21 mouse cellular contexts compared by ENCODE assay signal in genomic region chr12:111499617-111500016, GRCm38 (mm10). TPM values are rescaled to one million over a fixed set of nuclear protein-coding genes. Genes with fewer than 3 reads are reported as not detected.
DNase-seq lines count a peak whose midpoint lies in the region; ATAC-seq and TF ChIP-seq lines count a peak whose summit lies in the region.
"Had no signal": no experiment of that assay in that cellular context is flagged by ENCODE, and none has a peak within 500 bp of the region (broad histone marks: within the 10 kb centered on the region; RNA-seq: fewer than 3 reads in every experiment).

No protein-coding gene starts in this region.

- H3K9ac ChIP-seq in forebrain, embryonic 12.5 days: no peak overlapping the region
- no peak overlapping the region for H3K9ac ChIP-seq in hindbrain, postnatal 0 days (replicated peaks; ENCODE audit: low read length)
- H3K9ac ChIP-seq: forebrain, embryonic 15.5 days; heart, embryonic 13.5 days; limb, embryonic 12.5 days; liver, embryonic 14.5 days; lung, embryonic 15.5 days; midbrain, embryonic 12.5 days had no signal

- peaks cover 8% of the 10 kb centered on the region for H3K27me3 ChIP-seq in forebrain, embryonic 10.5 days (ENCODE audit: poor library complexity, severe bottlenecking)
- peaks cover 8% of the 10 kb centered on the region; the same call in 1 of the 2 replicates for H3K27me3 ChIP-seq in forebrain, embryonic 12.5 days
- no peaks in the 10 kb centered on the region for H3K27me3 ChIP-seq in hindbrain, postnatal 0 days (ENCODE audit: insufficient read depth, low read length)
- H3K27me3 ChIP-seq: forebrain, embryonic 15.5 days; lung, embryonic 15.5 days had no signal

- peaks cover 36% of the 10 kb centered on the region for H3K4me1 ChIP-seq in forebrain, embryonic 10.5 days
- peaks cover 25% of the 10 kb centered on the region for H3K4me1 ChIP-seq in forebrain, embryonic 12.5 days
- no peaks in the 10 kb centered on the region for H3K4me1 ChIP-seq in hindbrain, postnatal 0 days (ENCODE audit: insufficient read depth, low read length)
- H3K4me1 ChIP-seq: lung, embryonic 15.5 days had no signal

- peak; percentile 23; the same call in 1 of the 2 replicates for TF ChIP-seq CTCF in hindbrain, postnatal 0 days (IDR thresholded peaks at IDR 0.05; ENCODE audit: low read depth)

- H3K4me3 ChIP-seq in forebrain, embryonic 10.5 days: no peak overlapping the region
- no peak overlapping the region for H3K4me3 ChIP-seq in forebrain, embryonic 12.5 days (replicated peaks)
- no peak overlapping the region for H3K4me3 ChIP-seq in hindbrain, postnatal 0 days (ENCODE audit: low read length)
- H3K4me3 ChIP-seq: forebrain, embryonic 15.5 days; heart, embryonic 13.5 days; limb, embryonic 12.5 days; lung, embryonic 15.5 days; midbrain, embryonic 12.5 days had no signal

- ATAC-seq in forebrain, embryonic 12.5 days (ENCODE audit: low FRiP score): no peak
- ATAC-seq in hindbrain, postnatal 0 days: peak; percentile 67; the same call in 1 of the 2 replicates
- ATAC-seq: forebrain, embryonic 15.5 days had no signal

- no peaks in the 10 kb centered on the region for H3K36me3 ChIP-seq in forebrain, embryonic 10.5 days (replicated peaks)
- H3K36me3 ChIP-seq in forebrain, embryonic 12.5 days (replicated peaks): no peaks in the 10 kb centered on the region
- H3K36me3 ChIP-seq in hindbrain, postnatal 0 days (ENCODE audit: insufficient read depth, low read length): no peaks in the 10 kb centered on the region
- H3K36me3 ChIP-seq: forebrain, embryonic 15.5 days; G1E; heart, embryonic 13.5 days; limb, embryonic 12.5 days; lung, embryonic 15.5 days; midbrain, embryonic 12.5 days had no signal

- no peak overlapping the region for H3K4me2 ChIP-seq in forebrain, embryonic 12.5 days
- no peak overlapping the region for H3K4me2 ChIP-seq in hindbrain, postnatal 0 days (ENCODE audit: low read depth, low read length)
- H3K4me2 ChIP-seq: forebrain, embryonic 15.5 days; heart, embryonic 13.5 days; limb, embryonic 12.5 days; lung, embryonic 15.5 days had no signal

- H3K9me3 ChIP-seq in forebrain, embryonic 10.5 days: 0 out of 2 replicates have a peak, but pooled peaks cover 4% of the 10 kb centered on the region
- 0 out of 2 replicates have a peak, but pooled peaks cover 3% of the 10 kb centered on the region for H3K9me3 ChIP-seq in forebrain, embryonic 12.5 days
- no peaks in the 10 kb centered on the region for H3K9me3 ChIP-seq in hindbrain, postnatal 0 days (ENCODE audit: low read length)
- H3K9me3 ChIP-seq: forebrain, embryonic 15.5 days; heart, embryonic 13.5 days; limb, embryonic 12.5 days; lung, embryonic 15.5 days; midbrain, embryonic 12.5 days had no signal

- intact Hi-C loops in left cerebral cortex, postnatal 4 days (cut with DNase I): no loop called here

- peak overlapping the region; percentile 86; the same call in 1 of the 2 replicates for H3K27ac ChIP-seq in forebrain, embryonic 10.5 days
- no peak overlapping the region for H3K27ac ChIP-seq in forebrain, embryonic 12.5 days
- peak overlapping the region; percentile 69; the same call in 1 of the 2 replicates for H3K27ac ChIP-seq in hindbrain, postnatal 0 days
- H3K27ac ChIP-seq: forebrain, embryonic 15.5 days; heart, embryonic 13.5 days; limb, embryonic 12.5 days; liver, embryonic 14.5 days; lung, embryonic 15.5 days; macrophage had no signal

- no peak for DNase-seq in forebrain, embryonic 10.5 days (ENCODE audit: extremely low spot score, low spot score)
- peak; percentile 33 for DNase-seq in left cerebral cortex, postnatal 4 days
- no peak for DNase-seq in left cerebral cortex, adult 8-10 months (ENCODE audit: low spot score in 2 of 2)
- DNase-seq in ZHBTc4 (ENCODE audit: low read depth, low spot score): peak; percentile 35
- DNase-seq in hindbrain, postnatal 0 days (ENCODE audit: low spot score): peak; percentile 65
- no peak for DNase-seq in Muller cell, postnatal 12 days (ENCODE audit: inconsistent ontology term)
- no peak for DNase-seq in frontal cortex, postnatal 14 days (ENCODE audit: low spot score in 2 of 2)
- DNase-seq: adrenal gland, postnatal 25 days; cerebellum, adult 2 months; cerebellum, postnatal 36 days; kidney, adult 8-10 months; kidney, postnatal 14 days had no signal

- WGBS in forebrain, embryonic 10.5 days: 59% methylated on average over 5 of the region's 5 CpGs
- whole genome bisulfite sequencing in forebrain, embryonic 12.5 days: 56% methylated on average over 5 of the region's 5 CpGs
- WGBS in hindbrain, postnatal 0 days: 35% methylated on average over 5 of the region's 5 CpGs

RNA-seq across cellular contexts. Expression of gene Gm266, which starts 14.0 kb away (rescaled TPM):
- 7.1 and 9.8 TPM in 2 replicates for polyA plus RNA-seq in forebrain, embryonic 10.5 days (2016; fragmentation: Nextera tagmentation; extraction: Ambion mirVana)
- 2.5 and 3.5 TPM in 2 replicates for polyA plus RNA-seq in forebrain, embryonic 12.5 days (2016; fragmentation: Nextera tagmentation; extraction: Ambion mirVana)
- total RNA-seq in left cerebral cortex, postnatal 4 days (2021): 1 to 10 TPM; 2.2 to 2.8 TPM
- total RNA-seq in left cerebral cortex, adult 8-10 months (2022): 1 to 10 TPM; 3.0 to 5.1 (median 3.8) TPM
- 11.5 and 22.1 TPM in 2 replicates for total RNA-seq in hindbrain, postnatal 0 days (2014; rRNA removed)
- 11.8 TPM in 2 replicates for polyA plus RNA-seq in hindbrain, postnatal 0 days (2015; fragmentation: Nextera tagmentation; extraction: Ambion mirVana)
- total RNA-seq: adrenal gland, postnatal 25 days had no signal
- polyA plus RNA-seq: G1E, macrophage had no signal

RNA-seq across cellular contexts. Expression of gene Eif5, which starts 38.2 kb away (rescaled TPM):
- 740 and 785 TPM in 2 replicates for polyA plus RNA-seq in forebrain, embryonic 10.5 days (2016; fragmentation: Nextera tagmentation; extraction: Ambion mirVana)
- polyA plus RNA-seq in forebrain, embryonic 12.5 days (2016; fragmentation: Nextera tagmentation; extraction: Ambion mirVana): 734 and 738 TPM in 2 replicates
- total RNA-seq in left cerebral cortex, postnatal 4 days (2021): 100 to 1,000 TPM; 270 to 278 TPM
- 100 to 1,000 TPM; 244 to 339 (median 284) TPM for total RNA-seq in left cerebral cortex, adult 8-10 months (2022)
- total RNA-seq in hindbrain, postnatal 0 days (2014; rRNA removed): 197 and 343 TPM in 2 replicates
- polyA plus RNA-seq in hindbrain, postnatal 0 days (2015; fragmentation: Nextera tagmentation; extraction: Ambion mirVana): 576 and 621 TPM in 2 replicates

RNA-seq across cellular contexts. Expression of gene Tnfaip2, which starts 57.3 kb away (rescaled TPM):
- polyA plus RNA-seq in forebrain, embryonic 10.5 days (2016; fragmentation: Nextera tagmentation; extraction: Ambion mirVana): 2.1 and 4.4 TPM in 2 replicates
- 1.5 and 2.2 TPM in 2 replicates for polyA plus RNA-seq in forebrain, embryonic 12.5 days (2016; fragmentation: Nextera tagmentation; extraction: Ambion mirVana)
- under 1 TPM; 0.38 to 0.50 TPM for total RNA-seq in left cerebral cortex, postnatal 4 days (2021)
- total RNA-seq in left cerebral cortex, adult 8-10 months (2022): 1 to 10 TPM in 1 of 4 experiments, under 1 TPM in 3; 0.44 to 1.3 (median 0.68) TPM
- total RNA-seq in hindbrain, postnatal 0 days (2014; rRNA removed): 0.14 and 1.4 TPM in 2 replicates
- 0.99 and 1.7 TPM in 2 replicates for polyA plus RNA-seq in hindbrain, postnatal 0 days (2015; fragmentation: Nextera tagmentation; extraction: Ambion mirVana)

Comparison
In these comparisons a context has a peak if more than half of its experiments do, and no peak if none do; other contexts are left out.
1. DNase-seq: peak in left cerebral cortex, postnatal 4 days (single experiment), ZHBTc4 (single experiment) and hindbrain, postnatal 0 days (single experiment); none in forebrain, embryonic 10.5 days (single experiment), left cerebral cortex, adult 8-10 months (0 of 2), Muller cell, postnatal 12 days (single experiment) and frontal cortex, postnatal 14 days (0 of 2).